Comparison of ENCODE assay signal across 16 mouse cellular contexts in genomic region chr8:125291506-125291905, GRCm38 (mm10).
A peak's percentile ranks its signal among the peaks of the same experiment; 100 is the strongest.
DNase-seq lines count a peak whose midpoint lies in the region; ATAC-seq and TF ChIP-seq lines count a peak whose summit lies in the region.
"Had no signal": no experiment of that assay in that cellular context is flagged by ENCODE, and none has a peak within 500 bp of the region (broad histone marks: within the 10 kb centered on the region; RNA-seq: fewer than 3 reads in every experiment).

No protein-coding gene starts in this region.

- no peaks in the 10 kb centered on the region for H3K27me3 ChIP-seq in heart, embryonic 12.5 days (replicated peaks)
- no peaks in the 10 kb centered on the region for H3K27me3 ChIP-seq in kidney, adult 2 months (replicated peaks; ENCODE audit: control insufficient read depth, insufficient read depth, low read length)
- no peaks in the 10 kb centered on the region for H3K27me3 ChIP-seq in stomach, postnatal 0 days (ENCODE audit: control insufficient read depth, insufficient read depth, low read length)
- H3K27me3 ChIP-seq in midbrain, embryonic 13.5 days = peaks cover 13% of the 10 kb centered on the region; the same call in 1 of the 2 replicates
- H3K27me3 ChIP-seq: embryonic facial prominence, embryonic 13.5 days had no signal

- no peak for TF ChIP-seq CTCF in kidney, adult 2 months (conservative IDR thresholded peaks at IDR 0.05; ENCODE audit: insufficient read depth, insufficient read length, low read depth, low read length)
- TF ChIP-seq CTCF in stomach, postnatal 0 days (IDR thresholded peaks at IDR 0.05; ENCODE audit: low read depth) = no peak

- H3K36me3 ChIP-seq in heart, embryonic 12.5 days = no peaks in the 10 kb centered on the region
- H3K36me3 ChIP-seq in kidney, adult 2 months (ENCODE audit: control insufficient read depth, insufficient read depth, low read length) = no peaks in the 10 kb centered on the region
- H3K36me3 ChIP-seq in stomach, postnatal 0 days (ENCODE audit: control insufficient read depth, insufficient read depth, low read length) = no peaks in the 10 kb centered on the region
- no peaks in the 10 kb centered on the region for H3K36me3 ChIP-seq in midbrain, embryonic 13.5 days
- H3K36me3 ChIP-seq: embryonic facial prominence, embryonic 13.5 days had no signal

- no peak overlapping the region for H3K4me3 ChIP-seq in heart, embryonic 12.5 days
- H3K4me3 ChIP-seq in kidney, adult 2 months (ENCODE audit: insufficient read depth, low read depth, low read length) = no peak overlapping the region
- no peak overlapping the region for H3K4me3 ChIP-seq in stomach, postnatal 0 days (ENCODE audit: low read depth, low read length)
- H3K4me3 ChIP-seq in midbrain, embryonic 13.5 days (replicated peaks) = no peak overlapping the region
- H3K4me3 ChIP-seq: embryonic facial prominence, embryonic 13.5 days; myocyte had no signal

- ATAC-seq in heart, embryonic 12.5 days (ENCODE audit: insufficient number of reproducible peaks, low FRiP score) = no peak
- ATAC-seq in stomach, postnatal 0 days (ENCODE audit: low FRiP score, low TSS enrichment) = no peak
- ATAC-seq in midbrain, embryonic 13.5 days = no peak
- no peak for ATAC-seq in erythroblast, adult 5-6 weeks (replicated peaks; ENCODE audit: low FRiP score, poor library complexity, severe bottlenecking)
- ATAC-seq: inflammation-experienced regulatory T-cells, adult 6 months had no signal

- peak overlapping the region; percentile 92 for H3K27ac ChIP-seq in heart, embryonic 12.5 days (ENCODE audit: poor library complexity, severe bottlenecking)
- no peak overlapping the region for H3K27ac ChIP-seq in kidney, adult 2 months (ENCODE audit: insufficient read depth, low read depth, low read length)
- peak overlapping the region; percentile 36; the same call in 1 of the 2 replicates for H3K27ac ChIP-seq in stomach, postnatal 0 days (replicated peaks)
- no peak overlapping the region for H3K27ac ChIP-seq in midbrain, embryonic 13.5 days

- no peak for TF ChIP-seq POLR2A in kidney, adult 2 months (IDR thresholded peaks at IDR 0.05; ENCODE audit: low read depth, low read length)

- TF ChIP-seq EP300 in stomach, postnatal 0 days (optimal IDR thresholded peaks at IDR 0.05) = no peak

- 48% methylated on average over 10 of the region's 10 CpGs for WGBS in heart, embryonic 12.5 days
- WGBS in kidney, adult 2 months = 50% methylated on average over 10 of the region's 10 CpGs
- WGBS in stomach, postnatal 0 days = 40% methylated on average over 10 of the region's 10 CpGs
- 59% methylated on average over 10 of the region's 10 CpGs for WGBS in midbrain, embryonic 13.5 days

- H3K9ac ChIP-seq in heart, embryonic 12.5 days = no peak overlapping the region
- H3K9ac ChIP-seq in stomach, postnatal 0 days (ENCODE audit: low read length) = no peak overlapping the region
- no peak overlapping the region for H3K9ac ChIP-seq in midbrain, embryonic 13.5 days (replicated peaks)
- H3K9ac ChIP-seq: embryonic facial prominence, embryonic 13.5 days had no signal

- peak; percentile 15 for DNase-seq in lung, postnatal 36 days
- DNase-seq in lung, postnatal 4 days = no peak
- DNase-seq in kidney, adult 2 months = peak; percentile 72
- DNase-seq in stomach, postnatal 0 days (ENCODE audit: low spot score) = no peak
- DNase-seq in left cerebral cortex, postnatal 36 days (ENCODE audit: low spot score in 2 of 2) = no peak
- DNase-seq: cerebellum, adult 2 months; left cerebral cortex, postnatal 4 days; lung, postnatal 14 days; right cerebral cortex, postnatal 14 days; thymus, adult 2 months had no signal

- intact Hi-C loops in left cerebral cortex, postnatal 36 days (cut with DNase I) = loop anchor here (10.0 kb wide), 1 partner anchor 107 kb away; no protein-coding TSS in a partner anchor

- H3K9me3 ChIP-seq in heart, embryonic 12.5 days (replicated peaks) = no peaks in the 10 kb centered on the region
- H3K9me3 ChIP-seq in stomach, postnatal 0 days (ENCODE audit: control insufficient read depth, low read length) = no peaks in the 10 kb centered on the region
- no peaks in the 10 kb centered on the region for H3K9me3 ChIP-seq in midbrain, embryonic 13.5 days
- H3K9me3 ChIP-seq: embryonic facial prominence, embryonic 13.5 days had no signal

- no peak overlapping the region for H3K4me2 ChIP-seq in heart, embryonic 12.5 days
- H3K4me2 ChIP-seq in stomach, postnatal 0 days (replicated peaks; ENCODE audit: low read depth) = no peak overlapping the region
- no peak overlapping the region for H3K4me2 ChIP-seq in midbrain, embryonic 13.5 days (replicated peaks)
- H3K4me2 ChIP-seq: embryonic facial prominence, embryonic 13.5 days had no signal

- peaks cover 61% of the 10 kb centered on the region for H3K4me1 ChIP-seq in heart, embryonic 12.5 days (replicated peaks)
- H3K4me1 ChIP-seq in kidney, adult 2 months (ENCODE audit: control insufficient read depth, insufficient read depth, low read length) = peaks cover 6% of the 10 kb centered on the region; the same call in 1 of the 2 replicates
- H3K4me1 ChIP-seq in stomach, postnatal 0 days (replicated peaks; ENCODE audit: control insufficient read depth, insufficient read depth) = peaks cover 7% of the 10 kb centered on the region
- peaks cover 17% of the 10 kb centered on the region for H3K4me1 ChIP-seq in midbrain, embryonic 13.5 days (replicated peaks)

Comparison
In these comparisons a context has a peak if more than half of its experiments do, and no peak if none do; other contexts are left out.
1. DNase-seq: peak in lung, postnatal 36 days (single experiment) and kidney, adult 2 months (single experiment); none in lung, postnatal 4 days (0 of 2), stomach, postnatal 0 days (single experiment) and left cerebral cortex, postnatal 36 days (0 of 2).
2. H3K27ac ChIP-seq: peak in heart, embryonic 12.5 days (single experiment) and stomach, postnatal 0 days (single experiment); none in kidney, adult 2 months (single experiment) and midbrain, embryonic 13.5 days (single experiment).